Mouse (Mus musculus): Measurements from ENCODE around the gene Pigc. TPM values are rescaled to one million over a fixed set of nuclear protein-coding genes. Genes with fewer than 3 reads are reported as not detected.

Pigc gene
- polyA plus RNA-seq, 1 experiment from 2014 or later = 42.2 TPM

GRCm38 (mm10) chr1:161999882-162000371 lies 30.9 kb downstream of the Pigc start:
- Histone ChIP-seq H3K27ac (ENCODE audit: low read depth, low read length) (peak overlapping the region; percentile 74; the same call in 1 of the 2 replicates), H3K9me3 (ENCODE audit: control insufficient read depth, low read length) (no peaks in the 10 kb centered on the region), H3K4me2 (replicated peaks; ENCODE audit: low read depth, low read length) (0 out of 2 replicates have a peak overlapping the region, but pooled peaks have one; percentile 26), H3K9ac (ENCODE audit: low read depth, low read length) (peak overlapping the region; percentile 23; the same call in 1 of the 2 replicates), H3K4me3 (ENCODE audit: low read length) (no peak overlapping the region), H3K4me1 (ENCODE audit: control insufficient read depth, insufficient read depth, low read length) (peaks cover 18% of the 10 kb centered on the region), H3K36me3 (ENCODE audit: control insufficient read depth, insufficient read depth, low read length) (no peaks in the 10 kb centered on the region), H3K27me3 (ENCODE audit: control insufficient read depth, insufficient read depth, low read length) (no peaks in the 10 kb centered on the region)
- 0 out of 2 replicates have a peak, but pooled peaks have one; percentile 51 for ATAC-seq (ENCODE audit: low FRiP score, low TSS enrichment)
- 6% methylated on average over 4 of the region's 4 CpGs for WGBS

- Histone ChIP-seq H3K4me2 (replicated peaks; ENCODE audit: low read depth, low read length) (no peak overlapping the region), H3K4me3 (ENCODE audit: low read length) (no peak overlapping the region), H3K9me3 (ENCODE audit: control insufficient read depth, low read length) (no peaks in the 10 kb centered on the region), H3K4me1 (ENCODE audit: control insufficient read depth, insufficient read depth, low read length) (peaks cover 26% of the 10 kb centered on the region), H3K27me3 (ENCODE audit: control insufficient read depth, insufficient read depth, low read length) (no peaks in the 10 kb centered on the region), H3K36me3 (ENCODE audit: control insufficient read depth, insufficient read depth, low read length) (no peaks in the 10 kb centered on the region), H3K9ac (ENCODE audit: low read depth, low read length) (no peak overlapping the region), H3K27ac (ENCODE audit: low read depth, low read length) (peak overlapping the region; percentile 74; the same call in 1 of the 2 replicates)
- WGBS = 74% methylated on average over 8 of the region's 8 CpGs
- no peak for ATAC-seq (ENCODE audit: low FRiP score, low TSS enrichment)
These were observed 32.3 kb downstream of the Pigc start for GRCm38 (mm10) chr1:162001328-162001727.

- H3K27me3 ChIP-seq (ENCODE audit: control insufficient read depth, insufficient read depth, low read length) = no peaks in the 10 kb centered on the region
- H3K4me1 ChIP-seq (ENCODE audit: control insufficient read depth, insufficient read depth, low read length) = peaks cover 34% of the 10 kb centered on the region
- H3K9me3 ChIP-seq (ENCODE audit: control insufficient read depth, low read length) = no peaks in the 10 kb centered on the region
- ATAC-seq (ENCODE audit: low FRiP score, low TSS enrichment) = no peak
- H3K27ac ChIP-seq (ENCODE audit: low read depth, low read length) = peak overlapping the region; percentile 70
- WGBS = 62% methylated on average over 14 of the region's 14 CpGs
- no peak overlapping the region for H3K4me2 ChIP-seq (replicated peaks; ENCODE audit: low read depth, low read length)
- H3K4me3 ChIP-seq (ENCODE audit: low read length) = no peak overlapping the region
- H3K9ac ChIP-seq (ENCODE audit: low read depth, low read length) = no peak overlapping the region
- H3K36me3 ChIP-seq (ENCODE audit: control insufficient read depth, insufficient read depth, low read length) = no peaks in the 10 kb centered on the region
These were observed 34.9 kb downstream of the Pigc start for GRCm38 (mm10) chr1:162003729-162004517.

- 16% methylated on average over 7 of the region's 7 CpGs for WGBS
- Histone ChIP-seq H3K27ac (ENCODE audit: low read depth, low read length) (peak overlapping the region; percentile 70), H3K4me1 (ENCODE audit: control insufficient read depth, insufficient read depth, low read length) (peaks cover 38% of the 10 kb centered on the region), H3K4me2 (replicated peaks; ENCODE audit: low read depth, low read length) (no peak overlapping the region; the same call in 1 of the 2 replicates), H3K27me3 (ENCODE audit: control insufficient read depth, insufficient read depth, low read length) (no peaks in the 10 kb centered on the region), H3K36me3 (ENCODE audit: control insufficient read depth, insufficient read depth, low read length) (no peaks in the 10 kb centered on the region), H3K9ac (ENCODE audit: low read depth, low read length) (no peak overlapping the region), H3K4me3 (ENCODE audit: low read length) (no peak overlapping the region), H3K9me3 (ENCODE audit: control insufficient read depth, low read length) (no peaks in the 10 kb centered on the region)
- ATAC-seq (ENCODE audit: low FRiP score, low TSS enrichment) = no peak
These were observed 35.5 kb downstream of the Pigc start for GRCm38 (mm10) chr1:162004518-162004780.

- Histone ChIP-seq H3K4me1 (ENCODE audit: control insufficient read depth, insufficient read depth, low read length) (peaks cover 35% of the 10 kb centered on the region), H3K36me3 (ENCODE audit: control insufficient read depth, insufficient read depth, low read length) (no peaks in the 10 kb centered on the region), H3K27me3 (ENCODE audit: control insufficient read depth, insufficient read depth, low read length) (no peaks in the 10 kb centered on the region), H3K9me3 (ENCODE audit: control insufficient read depth, low read length) (no peaks in the 10 kb centered on the region), H3K27ac (ENCODE audit: low read depth, low read length) (peak overlapping the region; percentile 70), H3K4me2 (replicated peaks; ENCODE audit: low read depth, low read length) (peak overlapping the region; percentile 28; the same call in 1 of the 2 replicates), H3K9ac (ENCODE audit: low read depth, low read length) (no peak overlapping the region), H3K4me3 (ENCODE audit: low read length) (no peak overlapping the region)
- 18% methylated on average over 23 of the region's 23 CpGs for WGBS
- peak; percentile 65; the same call in 1 of the 2 replicates for ATAC-seq (ENCODE audit: low FRiP score, low TSS enrichment)
These were observed 36.1 kb downstream of the Pigc start for GRCm38 (mm10) chr1:162004821-162005770.

GRCm38 (mm10) chr1:162006109-162006508 lies 37.1 kb downstream of the Pigc start:
- H3K36me3 ChIP-seq (ENCODE audit: control insufficient read depth, insufficient read depth, low read length) = no peaks in the 10 kb centered on the region
- peaks cover 33% of the 10 kb centered on the region for H3K4me1 ChIP-seq (ENCODE audit: control insufficient read depth, insufficient read depth, low read length)
- no peaks in the 10 kb centered on the region for H3K27me3 ChIP-seq (ENCODE audit: control insufficient read depth, insufficient read depth, low read length)
- no peak for ATAC-seq (ENCODE audit: low FRiP score, low TSS enrichment)
- H3K4me3 ChIP-seq (ENCODE audit: low read length) = no peak overlapping the region
- H3K9me3 ChIP-seq (ENCODE audit: control insufficient read depth, low read length) = no peaks in the 10 kb centered on the region
- H3K9ac ChIP-seq (ENCODE audit: low read depth, low read length) = no peak overlapping the region
- H3K27ac ChIP-seq (ENCODE audit: low read depth, low read length) = no peak overlapping the region
- no peak overlapping the region for H3K4me2 ChIP-seq (replicated peaks; ENCODE audit: low read depth, low read length)
- 53% methylated on average over 9 of the region's 9 CpGs for WGBS

- 53% methylated on average over 4 of the region's 4 CpGs for WGBS
- Histone ChIP-seq H3K4me3 (ENCODE audit: low read length) (no peak overlapping the region), H3K36me3 (ENCODE audit: control insufficient read depth, insufficient read depth, low read length) (no peaks in the 10 kb centered on the region), H3K27me3 (ENCODE audit: control insufficient read depth, insufficient read depth, low read length) (no peaks in the 10 kb centered on the region), H3K27ac (ENCODE audit: low read depth, low read length) (peak overlapping the region; percentile 75; the same call in 1 of the 2 replicates), H3K9ac (ENCODE audit: low read depth, low read length) (0 out of 2 replicates have a peak overlapping the region, but pooled peaks have one; percentile 18), H3K9me3 (ENCODE audit: control insufficient read depth, low read length) (no peaks in the 10 kb centered on the region), H3K4me2 (replicated peaks; ENCODE audit: low read depth, low read length) (no peak overlapping the region), H3K4me1 (ENCODE audit: control insufficient read depth, insufficient read depth, low read length) (peaks cover 39% of the 10 kb centered on the region)
- ATAC-seq (ENCODE audit: low FRiP score, low TSS enrichment) = no peak
These were observed 39.2 kb downstream of the Pigc start for GRCm38 (mm10) chr1:162008208-162008607.

- WGBS = 18% methylated on average over 8 of the region's 8 CpGs
- H3K4me2 ChIP-seq (replicated peaks; ENCODE audit: low read depth, low read length) = no peak overlapping the region
- ATAC-seq (ENCODE audit: low FRiP score, low TSS enrichment) = no peak
- no peak overlapping the region for H3K4me3 ChIP-seq (ENCODE audit: low read length)
- peak overlapping the region; percentile 5; the same call in 1 of the 2 replicates for H3K9ac ChIP-seq (ENCODE audit: low read depth, low read length)
- peak overlapping the region; percentile 75 for H3K27ac ChIP-seq (ENCODE audit: low read depth, low read length)
- peaks cover 42% of the 10 kb centered on the region for H3K4me1 ChIP-seq (ENCODE audit: control insufficient read depth, insufficient read depth, low read length)
- H3K9me3 ChIP-seq (ENCODE audit: control insufficient read depth, low read length) = no peaks in the 10 kb centered on the region
- no peaks in the 10 kb centered on the region for H3K36me3 ChIP-seq (ENCODE audit: control insufficient read depth, insufficient read depth, low read length)
- no peaks in the 10 kb centered on the region for H3K27me3 ChIP-seq (ENCODE audit: control insufficient read depth, insufficient read depth, low read length)
These were observed 39.7 kb downstream of the Pigc start for GRCm38 (mm10) chr1:162008631-162009067.

Data from kidney, embryonic 14.5 days (tissue).